Mouse (Mus musculus) T-helper 1 cell (primary cell): ENCODE results near the gene Ogfod3.

Experiments used
- in situ Hi-C: fragments of 300-600 bp; cut with MboI, MseI; formaldehyde crosslinking; loops from one replicate; pipeline ENCODE4 v1.15.1; 2025; ENCODE audit warnings: high pct_unique_total_duplicates

The Ogfod3 gene

DNA sequence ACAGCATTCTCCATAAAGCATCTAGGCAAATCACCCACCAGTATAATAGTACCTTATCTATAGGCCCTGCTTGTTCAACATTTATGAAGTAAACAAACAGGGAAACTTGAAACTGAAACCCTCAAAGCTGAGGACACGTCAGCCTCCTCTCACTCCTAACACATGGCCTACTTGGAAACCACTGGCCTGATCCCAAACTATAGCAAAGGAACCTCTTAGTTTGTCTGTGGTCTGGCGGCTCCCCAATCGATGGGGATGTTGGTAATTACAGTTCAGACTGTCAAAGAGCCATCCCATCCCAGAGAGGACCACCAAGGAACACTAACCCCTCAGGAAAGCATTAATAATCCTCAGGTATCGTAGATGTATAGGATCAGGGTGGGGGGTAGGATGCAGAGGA is 4.7 kb downstream of the Ogfod3 start:
- in situ Hi-C loops = no loop called here

DNA sequence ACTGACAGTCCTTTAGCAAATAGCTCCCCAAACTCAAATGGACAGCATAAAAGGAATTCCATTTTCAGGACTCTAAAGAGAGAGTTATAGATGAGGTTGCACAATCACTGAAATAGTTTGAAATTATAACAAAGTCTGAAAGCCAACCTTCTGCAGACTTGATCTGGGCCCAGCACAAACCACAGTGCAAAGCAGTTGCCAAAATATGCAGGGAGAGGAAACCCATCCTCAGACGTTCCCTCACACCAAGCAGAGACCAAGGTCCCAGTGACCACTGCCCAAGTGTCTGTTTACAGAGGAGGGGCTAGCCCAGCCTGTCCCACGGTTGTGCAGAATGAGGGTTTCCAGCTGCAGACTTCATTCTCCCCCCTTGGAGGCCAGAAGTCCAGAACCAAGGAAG is 5.9 kb downstream of the Ogfod3 start:
- in situ Hi-C loops = no loop called here

DNA sequence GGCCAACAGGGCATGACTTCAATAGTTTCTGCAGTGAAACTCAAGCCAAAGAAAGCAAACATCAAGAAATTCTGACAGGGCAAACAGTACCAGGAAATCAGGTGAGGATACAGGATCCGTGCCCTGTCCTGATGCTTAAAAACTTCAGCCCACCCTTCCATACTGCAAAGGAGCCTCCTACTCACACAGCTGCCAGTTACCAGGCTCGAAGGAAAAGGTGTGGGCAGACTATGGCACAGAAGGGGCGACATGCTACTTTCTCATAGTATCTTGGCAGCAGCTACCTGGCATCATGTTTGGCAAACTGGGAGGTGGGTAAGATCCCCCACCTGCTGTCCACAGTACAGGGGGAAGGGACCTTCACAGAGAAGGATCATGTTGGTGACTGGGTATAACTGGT is 11.1 kb downstream of the Ogfod3 start:
- in situ Hi-C loops = no loop called here

DNA sequence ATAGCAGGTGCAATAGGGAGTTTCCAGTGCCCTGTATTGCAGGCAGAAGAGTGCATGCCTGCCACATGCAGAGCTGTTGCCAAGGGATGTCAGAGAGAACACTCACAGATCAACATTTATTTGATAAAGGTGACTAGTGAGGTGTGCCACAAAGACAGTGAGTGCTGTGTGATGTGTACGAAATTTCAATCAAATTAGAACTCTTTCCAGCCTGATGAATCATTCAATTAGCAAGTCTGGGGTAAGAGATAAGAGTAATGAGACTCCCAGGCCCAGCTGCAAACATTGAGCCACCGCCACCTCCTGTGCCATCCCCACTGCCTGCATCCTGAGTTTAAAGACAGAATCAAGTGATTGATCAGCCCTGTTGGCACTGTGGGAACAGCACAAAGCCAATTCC is 11.8 kb downstream of the Ogfod3 start:
- in situ Hi-C loops = no loop called here

DNA sequence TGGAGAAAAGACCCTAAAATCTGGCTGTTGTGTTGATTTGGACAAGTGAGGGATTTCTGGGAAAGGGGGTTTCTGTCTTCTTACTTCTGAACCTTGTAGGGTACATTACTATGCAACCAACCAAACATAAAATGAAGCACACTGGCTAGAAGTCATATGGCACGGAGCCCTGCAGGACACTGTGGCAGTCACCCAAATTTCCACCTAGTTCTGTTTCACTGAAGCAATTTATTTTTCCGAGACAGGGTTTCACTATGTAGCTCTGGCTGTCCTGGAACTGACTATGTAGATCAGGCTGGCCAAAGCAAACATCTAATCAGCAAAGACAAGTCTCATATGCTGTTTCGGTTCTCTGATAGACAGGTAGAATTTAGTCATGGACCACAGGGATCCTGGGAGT is 14.8 kb downstream of the Ogfod3 start:
- in situ Hi-C loops = no loop called here

DNA sequence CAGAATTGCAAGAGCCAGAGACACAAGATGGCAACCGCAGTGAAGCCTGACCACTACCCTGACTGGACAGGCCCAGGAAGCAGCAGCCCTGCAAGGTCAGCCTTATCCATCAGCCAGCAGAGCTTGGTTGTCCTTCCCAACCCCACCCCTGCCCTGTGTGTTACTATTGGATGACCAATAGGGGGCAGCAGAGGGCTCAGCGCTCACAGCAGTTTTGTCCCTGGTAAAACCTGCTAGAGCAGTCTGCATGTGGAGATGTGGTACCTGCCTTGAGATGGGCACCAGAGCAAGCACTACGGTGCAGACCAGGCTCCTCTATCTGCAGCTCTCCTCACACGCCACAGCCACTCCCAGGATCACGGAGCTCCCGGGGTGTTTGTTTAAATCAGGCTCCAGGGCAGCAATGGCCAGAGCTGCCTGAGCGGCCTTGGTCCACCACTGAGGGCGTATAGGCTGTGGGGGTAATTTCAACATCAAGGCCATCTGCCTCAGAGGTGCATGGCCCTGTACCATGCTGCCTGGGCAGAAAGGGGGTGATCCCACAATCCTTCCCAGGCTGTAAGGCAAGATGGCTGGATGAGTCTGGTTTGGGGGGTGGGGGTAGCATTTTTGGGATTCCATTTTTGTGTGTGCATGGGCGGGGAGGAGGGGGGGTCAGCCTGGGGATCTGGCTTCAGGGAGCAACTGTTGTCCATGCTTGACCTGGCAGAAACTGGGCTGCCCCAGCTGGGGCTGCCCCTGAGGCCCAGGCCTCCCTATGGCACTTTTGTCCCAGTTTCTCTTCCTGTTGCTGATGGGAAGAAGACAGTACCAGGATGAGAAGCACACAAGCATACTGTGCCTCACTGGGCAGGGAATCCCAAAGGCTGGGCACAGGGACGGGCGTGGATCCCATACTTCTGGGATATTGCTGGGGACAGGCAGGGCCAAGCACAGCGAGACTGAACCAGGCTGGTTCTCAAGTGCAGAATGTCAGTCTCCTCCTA is 27.9 kb downstream of the Ogfod3 start:
- in situ Hi-C loops = no loop called here

DNA sequence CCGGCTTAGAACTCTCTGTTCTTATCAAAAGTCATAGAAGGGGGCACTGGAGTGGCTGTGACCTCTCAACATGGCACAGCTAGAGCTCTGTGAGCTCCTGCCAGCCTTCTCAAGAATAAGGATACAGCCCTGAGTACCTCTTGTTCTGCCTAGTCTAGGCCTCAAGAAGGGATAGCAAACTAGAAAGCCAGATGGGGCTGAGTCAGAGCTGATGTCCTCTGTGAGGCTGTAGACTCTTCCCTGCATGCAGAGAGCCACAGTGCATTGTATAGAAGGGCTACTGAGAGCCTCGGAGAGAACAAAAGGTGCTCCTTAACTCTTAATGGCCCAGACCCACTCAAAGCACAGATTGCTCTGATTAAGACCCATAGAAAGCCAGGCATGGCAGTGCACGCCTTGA is 30.3 kb downstream of the Ogfod3 start:
- in situ Hi-C loops = no loop called here

DNA sequence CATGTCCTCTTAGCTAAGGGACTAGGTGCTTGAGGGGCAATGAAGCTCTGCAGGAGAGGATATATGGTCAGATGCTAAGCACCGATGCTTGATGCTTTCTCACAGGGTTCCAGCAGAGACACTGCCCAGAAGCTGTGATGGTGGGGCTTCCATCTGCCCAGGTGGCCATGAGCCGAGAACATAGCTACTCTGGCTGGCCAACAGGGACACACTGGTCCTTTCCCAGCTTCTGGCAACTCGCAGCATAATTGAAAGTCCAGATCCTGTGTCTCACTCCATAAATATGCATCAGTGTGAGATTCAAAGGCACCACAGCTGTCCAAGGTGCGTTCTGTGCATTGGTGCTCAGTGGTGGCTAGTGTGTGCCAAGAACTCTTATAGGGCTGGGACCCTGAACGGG is 31.3 kb downstream of the Ogfod3 start:
- in situ Hi-C loops = no loop called here

DNA sequence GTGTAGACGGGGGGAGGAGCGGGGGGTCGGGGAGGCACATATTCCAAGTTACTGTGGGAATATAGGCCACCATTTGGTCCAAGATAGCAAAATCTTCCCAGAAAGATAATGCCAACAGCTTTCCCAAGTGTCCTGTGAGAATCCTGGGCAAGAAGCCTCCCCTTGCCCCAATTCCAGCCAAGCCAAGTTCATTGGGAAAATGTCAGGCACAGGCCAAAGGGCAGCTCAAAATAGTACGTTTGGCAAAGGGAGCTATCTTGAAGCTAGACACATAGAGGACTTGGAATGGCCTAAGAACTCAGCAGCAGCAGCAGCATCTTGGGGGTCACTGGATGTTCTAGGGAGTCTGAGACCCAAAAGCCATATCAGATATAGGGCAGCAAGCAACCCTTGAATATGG is 40.8 kb downstream of the Ogfod3 start:
- in situ Hi-C loops = no loop called here

DNA sequence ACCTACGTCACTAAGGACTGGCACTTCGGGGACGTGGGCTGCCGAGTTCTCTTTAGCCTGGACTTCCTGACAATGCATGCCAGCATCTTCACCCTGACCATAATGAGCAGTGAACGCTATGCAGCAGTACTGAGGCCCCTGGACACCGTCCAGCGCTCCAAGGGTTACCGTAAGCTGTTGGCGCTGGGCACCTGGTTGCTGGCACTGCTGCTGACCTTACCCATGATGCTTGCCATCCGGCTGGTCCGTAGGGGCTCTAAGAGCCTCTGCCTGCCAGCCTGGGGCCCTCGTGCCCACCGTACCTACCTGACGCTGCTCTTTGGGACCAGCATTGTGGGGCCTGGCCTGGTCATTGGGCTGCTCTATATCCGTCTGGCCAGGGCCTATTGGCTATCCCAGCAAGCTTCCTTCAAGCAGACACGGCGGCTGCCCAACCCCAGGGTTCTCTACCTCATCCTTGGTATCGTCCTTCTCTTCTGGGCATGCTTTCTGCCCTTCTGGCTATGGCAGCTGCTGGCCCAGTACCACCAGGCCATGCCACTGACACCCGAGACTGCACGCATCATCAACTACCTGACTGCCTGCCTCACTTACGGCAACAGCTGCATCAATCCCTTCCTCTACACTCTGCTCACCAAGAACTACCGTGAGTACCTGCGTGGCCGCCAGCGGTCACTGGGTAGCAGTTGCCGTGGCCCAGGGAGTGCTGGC is 43.7 kb downstream of the Ogfod3 start:
- in situ Hi-C loops = no loop called here

DNA sequence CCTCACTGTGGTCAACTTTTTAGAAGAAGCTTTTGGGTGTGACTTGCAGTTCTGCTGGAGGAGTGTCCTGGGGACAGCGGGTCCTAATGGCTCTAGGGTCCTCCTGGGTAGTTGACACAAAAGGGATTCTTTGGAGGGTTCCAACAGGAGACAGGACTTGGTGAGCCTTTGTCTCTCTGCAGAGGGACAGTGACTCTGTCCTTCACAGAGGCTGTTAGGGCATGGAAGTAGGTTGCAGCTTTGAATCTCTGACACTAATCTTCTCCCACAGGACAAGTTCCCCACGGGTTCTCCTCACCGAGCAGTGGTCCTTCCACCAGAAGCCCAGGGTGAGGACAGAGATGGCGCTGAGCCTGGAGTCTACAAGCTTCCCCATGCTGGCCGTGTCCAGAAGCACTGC is 44.5 kb downstream of the Ogfod3 start, which contains the start of gene Uts2r:
Gene Uts2r (plus strand): TSS at position 301 of the 400 bp plus-strand sequence.
- in situ Hi-C loops = no loop called here

DNA sequence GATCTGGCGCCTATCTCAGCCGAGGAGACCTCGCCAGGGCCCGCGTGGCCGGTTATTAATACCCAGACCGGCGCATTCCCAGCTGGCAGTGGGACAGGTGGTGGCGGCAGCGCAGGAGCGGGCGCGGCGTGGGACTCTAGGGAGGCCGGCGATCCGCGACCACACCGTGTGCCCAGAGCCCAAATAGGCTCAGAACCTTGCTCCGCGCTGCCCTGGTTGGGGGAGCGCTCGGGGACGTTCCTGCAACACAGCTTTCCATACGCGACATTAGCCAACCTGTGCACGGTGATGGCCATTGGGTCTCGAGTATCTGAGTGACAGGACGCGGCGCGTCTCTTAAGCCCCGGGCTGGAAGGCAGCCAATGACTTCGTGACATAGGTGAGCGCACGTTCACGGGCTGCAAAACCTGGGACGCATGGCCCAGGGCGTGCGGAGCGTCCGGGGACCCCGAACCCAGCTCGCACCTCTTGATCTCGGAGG is 48.1 kb downstream of the Ogfod3 start:
- in situ Hi-C loops = no loop called here

DNA sequence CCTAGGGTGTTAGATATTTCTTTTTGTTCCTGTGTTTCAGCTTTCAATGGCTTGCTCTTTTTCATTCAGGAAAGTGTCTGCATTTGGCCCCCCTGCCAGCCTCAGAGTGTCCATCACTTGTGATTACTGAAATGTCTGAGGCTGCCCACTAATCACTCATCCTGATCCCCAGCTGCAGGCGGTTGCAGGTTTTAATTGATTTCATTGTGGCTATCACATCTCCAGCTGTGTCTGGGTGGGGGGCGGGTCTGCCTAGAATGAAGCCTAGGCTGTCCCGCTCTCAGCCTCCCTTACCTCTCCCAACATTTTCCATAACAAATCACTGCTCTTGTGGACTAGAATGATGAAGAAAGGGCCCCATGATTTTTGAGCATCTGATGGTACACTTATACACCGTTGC is 50.3 kb downstream of the Ogfod3 start:
- in situ Hi-C loops = no loop called here

DNA sequence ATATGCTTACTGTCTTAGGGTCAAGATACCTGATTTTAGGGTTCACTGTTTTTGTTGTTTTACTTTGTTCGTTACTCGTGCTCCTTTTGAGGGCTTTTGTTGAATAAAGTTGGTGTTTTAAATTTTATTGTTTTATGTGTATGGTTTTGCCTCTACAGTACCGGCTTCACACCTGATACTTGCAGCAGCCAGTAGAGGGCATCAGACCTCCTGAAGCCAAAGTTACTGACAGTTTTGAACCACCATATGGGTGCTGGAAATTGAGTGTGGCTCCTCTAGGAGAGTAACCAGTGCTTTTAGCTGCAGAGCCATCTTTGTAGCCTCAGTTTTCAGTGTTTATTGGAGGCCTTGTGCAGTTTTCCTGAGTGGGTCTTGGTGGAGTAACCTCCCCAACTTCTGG is 56.3 kb downstream of the Ogfod3 start:
- in situ Hi-C loops = no loop called here

DNA sequence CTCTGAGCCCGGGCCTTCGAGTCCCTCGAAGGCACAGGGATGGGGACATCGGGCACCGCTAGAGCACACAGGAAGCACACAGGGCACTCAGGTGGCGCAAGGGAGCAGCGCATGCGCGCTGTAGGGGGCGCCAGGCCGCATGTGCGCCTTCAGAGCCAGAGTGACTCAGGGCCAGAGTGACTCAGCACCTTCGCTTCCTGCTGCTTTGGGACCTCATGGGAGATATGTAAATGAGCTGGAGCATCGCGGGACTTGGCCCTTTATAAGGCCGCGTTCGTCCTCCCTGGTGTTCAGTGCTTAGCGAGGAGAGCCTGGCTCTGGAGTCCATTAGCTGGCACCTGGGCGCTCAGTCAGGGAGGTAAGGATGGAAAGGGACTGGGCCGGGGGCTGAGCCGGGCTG is 58.6 kb downstream of the Ogfod3 start, which contains the start of gene Tex19.1:
Gene Tex19.1 (plus strand): TSS at position 279 of the 400 bp plus-strand sequence.
- in situ Hi-C loops = no loop called here

DNA sequence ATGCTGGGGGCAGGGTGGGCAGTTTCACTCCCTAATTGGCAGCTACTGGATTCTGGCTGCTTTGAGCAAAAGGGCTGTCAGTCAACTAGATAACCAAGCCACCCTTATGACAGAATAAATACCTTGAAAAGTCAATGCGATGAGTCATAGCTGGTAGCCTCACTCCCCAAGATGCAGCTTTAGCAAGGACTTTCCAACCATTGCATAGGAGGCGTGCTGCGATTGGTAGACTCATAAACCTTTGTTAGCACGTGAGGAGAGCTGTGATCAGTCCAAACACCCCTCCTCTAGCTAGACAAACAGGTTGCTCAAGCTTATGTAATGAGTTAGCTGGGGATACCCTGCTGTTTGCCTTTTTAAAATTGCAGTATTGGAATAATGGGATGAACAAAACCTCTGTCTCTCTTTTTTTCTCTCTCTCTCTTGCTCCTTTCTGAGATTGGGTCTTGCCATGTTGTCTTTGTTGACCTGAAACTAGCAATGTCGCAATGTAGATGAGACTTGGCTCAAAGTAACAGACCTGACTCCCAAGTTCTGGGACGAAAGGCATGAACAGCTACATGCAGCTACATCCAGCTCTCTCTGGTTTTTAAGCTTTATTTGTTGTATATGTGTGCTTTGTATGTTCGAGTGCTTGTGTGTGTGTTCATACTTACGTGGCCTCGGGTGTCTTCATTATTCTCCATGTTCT is 61.0 kb downstream of the Ogfod3 start:
- in situ Hi-C loops = no loop called here

DNA sequence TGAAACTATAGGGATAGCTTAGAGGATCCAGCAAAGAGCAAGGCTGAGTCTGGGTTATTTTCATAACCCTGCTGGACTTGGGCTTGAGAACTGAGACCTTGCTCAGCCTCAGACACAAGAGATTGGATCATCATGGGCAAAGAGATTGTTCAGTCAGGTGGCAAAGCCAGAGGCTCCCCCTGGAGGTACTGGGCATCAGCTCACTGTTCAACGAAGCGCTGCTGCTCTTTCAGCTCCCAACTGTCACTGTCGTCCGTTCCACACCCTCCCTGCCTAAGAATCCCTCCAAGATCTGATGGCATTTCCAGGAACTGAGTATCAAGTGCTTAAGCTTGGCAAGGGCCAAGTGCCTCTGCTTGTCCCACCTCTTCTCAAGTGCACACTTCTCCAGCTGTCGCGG is 65.8 kb downstream of the Ogfod3 start:
- in situ Hi-C loops = no loop called here

DNA sequence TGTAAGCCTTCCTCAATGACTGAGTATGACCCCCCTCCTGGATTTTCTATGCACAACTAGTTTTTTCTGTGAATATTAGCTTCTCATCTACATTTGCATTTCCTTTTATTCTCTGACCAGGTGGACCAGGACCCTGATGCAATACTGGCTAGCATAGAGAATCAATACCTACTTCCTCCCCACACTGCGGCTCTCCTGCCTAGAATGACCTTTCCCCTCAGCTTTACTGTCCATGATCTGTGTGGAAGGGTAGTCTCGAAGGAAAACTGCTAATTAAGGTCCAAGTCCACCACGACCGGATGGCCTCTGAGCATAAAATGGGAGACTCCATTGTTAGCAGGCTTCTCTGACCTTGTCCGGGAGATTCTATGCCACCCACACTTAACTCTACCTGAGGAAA is 66.8 kb downstream of the Ogfod3 start:
- in situ Hi-C loops = no loop called here

DNA sequence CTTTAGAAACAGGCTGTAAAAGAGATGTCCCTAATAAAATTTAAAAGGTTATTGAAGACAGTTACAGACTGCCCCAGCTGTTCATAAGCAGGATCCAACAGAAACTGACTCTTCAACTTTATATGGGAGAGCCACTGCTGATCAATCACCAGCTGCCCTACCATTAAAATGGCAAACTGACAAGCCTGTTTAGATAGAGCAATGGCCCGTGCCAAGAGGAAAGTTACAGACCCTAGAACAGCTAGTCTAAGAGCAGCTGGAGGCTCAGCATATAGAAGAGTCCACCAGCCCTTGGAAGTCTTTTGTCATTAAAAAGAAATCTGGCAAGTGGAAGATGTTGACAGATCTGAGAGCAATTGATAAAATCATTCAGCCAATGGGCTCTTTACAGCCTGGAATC is 69.9 kb downstream of the Ogfod3 start:
- in situ Hi-C loops = no loop called here

DNA sequence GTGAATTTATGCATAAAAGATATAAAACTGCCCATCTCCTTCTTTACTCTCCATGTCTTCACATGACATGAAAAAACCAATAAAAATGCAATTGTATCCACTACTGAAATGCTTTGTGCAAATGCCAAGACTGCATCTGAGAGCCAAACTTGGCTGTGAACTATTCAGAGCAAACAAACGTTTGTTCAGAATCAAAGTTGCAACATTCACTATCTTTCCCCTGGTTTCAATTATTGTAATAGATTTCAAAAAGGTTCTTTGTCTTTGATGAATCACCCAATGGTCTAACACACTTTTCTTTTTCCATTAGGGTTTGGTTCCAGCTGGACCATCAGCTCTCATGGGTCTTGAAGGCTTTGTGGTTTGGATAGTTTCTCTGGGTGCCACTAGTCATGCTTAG is 74.9 kb downstream of the Ogfod3 start:
- in situ Hi-C loops = no loop called here
